In the genomic region with DNA sequence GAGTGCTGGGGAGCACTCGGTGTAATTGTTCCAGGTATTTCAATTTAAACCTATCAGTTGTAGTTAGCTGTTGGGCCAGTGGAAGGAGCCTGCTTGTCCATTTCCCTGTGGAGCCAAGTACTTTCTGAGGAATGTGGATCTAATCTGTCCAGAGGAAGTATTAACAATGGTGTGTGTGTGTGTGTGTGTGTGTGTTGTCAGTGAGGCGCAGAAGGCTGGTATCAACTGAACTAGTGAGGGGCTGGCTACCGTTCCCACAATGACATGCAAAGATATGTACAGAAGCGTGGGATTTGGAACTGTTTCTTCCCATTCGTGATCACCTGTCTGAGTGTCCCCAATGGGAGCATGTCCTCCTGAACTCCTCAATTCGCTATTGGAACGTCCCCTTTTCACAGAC, we compare ENCODE assay signal across 10 mouse cellular contexts. TPM values are rescaled to one million over a fixed set of nuclear protein-coding genes. Genes with fewer than 3 reads are reported as not detected.
DNase-seq lines count a peak whose midpoint lies in the region; ATAC-seq lines count a peak whose summit lies in the region.
"Had no signal": no experiment of that assay in that cellular context is flagged by ENCODE, and none has a peak within 500 bp of the region (broad histone marks: within the 10 kb centered on the region; RNA-seq: fewer than 3 reads in every experiment).

No protein-coding gene starts in this region.

- intact Hi-C loops in left cerebral cortex, postnatal 14 days (cut with DNase I): no loop called here

- peaks cover 43% of the 10 kb centered on the region for H3K27me3 ChIP-seq in embryonic facial prominence, embryonic 13.5 days

- 48% methylated on average over 7 of the region's 7 CpGs for WGBS in embryonic facial prominence, embryonic 13.5 days

- H3K9ac ChIP-seq in embryonic facial prominence, embryonic 13.5 days: no peak overlapping the region

- no peak for ATAC-seq in embryonic facial prominence, embryonic 13.5 days (ENCODE audit: insufficient number of reproducible peaks, insufficient read depth, low FRiP score, low TSS enrichment, low read depth)
- ATAC-seq: inflammation-experienced regulatory T-cells, adult 6 months had no signal

- H3K4me1 ChIP-seq in embryonic facial prominence, embryonic 13.5 days: peaks cover 32% of the 10 kb centered on the region

- H3K9me3 ChIP-seq in embryonic facial prominence, embryonic 13.5 days: no peaks in the 10 kb centered on the region

- H3K4me3 ChIP-seq in embryonic facial prominence, embryonic 13.5 days: 0 out of 2 replicates have a peak overlapping the region, but pooled peaks have one; percentile 16

- no peaks in the 10 kb centered on the region for H3K36me3 ChIP-seq in embryonic facial prominence, embryonic 13.5 days
- H3K36me3 ChIP-seq: G1E had no signal

- no peak overlapping the region for H3K27ac ChIP-seq in embryonic facial prominence, embryonic 13.5 days

- DNase-seq in kidney, adult 18-20 months: peak; percentile 6
- DNase-seq in kidney, adult 9 months: no peak
- peak; percentile 14 to 29 for DNase-seq in heart, adult 9 months (ENCODE audit: low spot score in 2 of 2)
- DNase-seq in kidney, postnatal 4 days: peak; percentile 14 to 38
- no peak for DNase-seq in embryo, embryonic 11 days
- DNase-seq in left cerebral cortex, postnatal 14 days (ENCODE audit: low spot score in 2 of 2): no peak
- no peak for DNase-seq in adrenal gland, adult 2 months

- peak overlapping the region; percentile 44 for H3K4me2 ChIP-seq in embryonic facial prominence, embryonic 13.5 days

RNA-seq across cellular contexts. Expression of a gene that starts 3.2 kb away (rescaled TPM):
- 2.4 and 3.8 TPM in 2 replicates for polyA plus RNA-seq in embryonic facial prominence, embryonic 13.5 days (2015; fragmentation: Nextera tagmentation; extraction: Ambion mirVana)
- total RNA-seq in left cerebral cortex, postnatal 14 days (2021): 1 to 10 TPM; 2.6 to 3.1 TPM
- total RNA-seq in adrenal gland, adult 2 months (2021): 1 to 10 TPM; 1.8 to 2.4 TPM
- 1.9 and 2.9 TPM in 2 replicates for polyA plus RNA-seq in adrenal gland, adult 2 months (2012; rRNA removed)
- total RNA-seq: G1E had no signal
- polyA plus RNA-seq: G1E; inflammation-experienced regulatory T-cells, adult 6 months had no signal

Comparison
In these comparisons a context has a peak if more than half of its experiments do, and no peak if none do; other contexts are left out.
1. DNase-seq: peak in kidney, adult 18-20 months (single experiment), heart, adult 9 months (2 of 2) and kidney, postnatal 4 days (2 of 2); none in kidney, adult 9 months (single experiment), embryo, embryonic 11 days (single experiment), left cerebral cortex, postnatal 14 days (0 of 2) and adrenal gland, adult 2 months (single experiment).